Mouse (Mus musculus) cerebellum, adult 2 months (tissue): ENCODE results near the gene Pphln1. TPM values are rescaled to one million over a fixed set of nuclear protein-coding genes. Genes with fewer than 3 reads are reported as not detected.

Experiments used
- DNase-seq, 2 experiments: peaks; one replicate each; pipeline ENCODE4 v3.0.0; 2021
- H3K27ac ChIP-seq: fragments of 200-500 bp; 2 replicates; pipeline ENCODE4 v1.5.1; 2012; ENCODE audit warnings: low read length, control low read depth, inconsistent platforms; ENCODE audit not compliant: insufficient read depth
- H3K27me3 ChIP-seq: fragments of 200-500 bp; 2 replicates; pipeline ENCODE4 v1.6.1; 2012; ENCODE audit warnings: inconsistent platforms, mild to moderate bottlenecking, low read length, moderate library complexity; ENCODE audit not compliant: control insufficient read depth, insufficient read depth
- H3K4me1 ChIP-seq: fragments of 200-500 bp; 2 replicates; pipeline ENCODE4 v1.6.1; 2011; ENCODE audit warnings: low read length; ENCODE audit not compliant: control insufficient read depth, insufficient read depth
- H3K4me3 ChIP-seq: fragments of 200-500 bp; replicated peaks from 2 replicates; pipeline ENCODE3; 2011; ENCODE audit warnings: mild to moderate bottlenecking, low read depth, low read length, control low read depth; ENCODE audit not compliant: insufficient read depth
- CTCF ChIP-seq: fragments of 200-500 bp; IDR thresholded peaks from 2 replicates; pipeline ENCODE4 v1.5.1; 2011; ENCODE audit warnings: low read depth, mild to moderate bottlenecking, control low read depth, low read length, moderate library complexity, borderline replicate concordance; ENCODE audit not compliant: insufficient read depth
- POLR2A ChIP-seq: fragments of 200-500 bp; IDR thresholded peaks from 2 replicates; pipeline ENCODE4 v1.6.1; 2011; ENCODE audit warnings: low read length, control low read depth, borderline replicate concordance; ENCODE audit not compliant: insufficient read depth
- WGBS: fragments of 180-500 bp; shearing (Covaris S2); methylation state at CpG from one replicate; pipeline ENCODE4 v1.1.7; 2018; 5-methylcytosine and 5-hydroxymethylcytosine counted together
- polyA plus RNA-seq: library from polyadenylated mRNA; depleted of rRNA; stranded (reverse); fragments of >200 nt; gene quantifications from 2 replicates; pipeline ENCODE4 v1.2.3, GENCODE M21; 2012

Pphln1 gene
- polyA plus RNA-seq, 1 experiment: 28.1 TPM

GRCm38 (mm10) chr15:93510690-93511336 is 112.7 kb downstream of the Pphln1 start:
- no peak for DNase-seq
- Histone ChIP-seq H3K27me3 (no peaks in the 10 kb centered on the region; the same call in 1 of the 2 replicates), H3K27ac (no peak overlapping the region), H3K4me3 (no peak overlapping the region), H3K4me1 (no peaks in the 10 kb centered on the region)
- TF ChIP-seq POLR2A (no peak), CTCF (no peak)
- 73% methylated on average over 12 of the region's 12 CpGs for WGBS

- H3K4me1 ChIP-seq: no peaks in the 10 kb centered on the region
- H3K27ac ChIP-seq: no peak overlapping the region
- no peak for TF ChIP-seq CTCF
- TF ChIP-seq POLR2A: no peak
- H3K4me3 ChIP-seq: no peak overlapping the region
- no peaks in the 10 kb centered on the region; the same call in 1 of the 2 replicates for H3K27me3 ChIP-seq
- 43% methylated on average over 9 of the region's 9 CpGs for WGBS
- DNase-seq: no peak
Observed at GRCm38 (mm10) chr15:93512437-93512836, 114.3 kb downstream of the Pphln1 start.

GRCm38 (mm10) chr15:93513939-93514341 is 115.8 kb downstream of the Pphln1 start:
- no peak overlapping the region for H3K4me3 ChIP-seq
- H3K27me3 ChIP-seq: no peaks in the 10 kb centered on the region; the same call in 1 of the 2 replicates
- TF ChIP-seq POLR2A (no peak), CTCF (no peak)
- DNase-seq: no peak
- WGBS: 46% methylated on average over 10 of the region's 10 CpGs
- H3K27ac ChIP-seq: no peak overlapping the region
- H3K4me1 ChIP-seq: no peaks in the 10 kb centered on the region

- WGBS: 87% methylated on average over 9 of the region's 9 CpGs
- H3K4me1 ChIP-seq: no peaks in the 10 kb centered on the region
- H3K27ac ChIP-seq: no peak overlapping the region
- no peak overlapping the region for H3K4me3 ChIP-seq
- no peak for TF ChIP-seq CTCF
- no peaks in the 10 kb centered on the region; the same call in 1 of the 2 replicates for H3K27me3 ChIP-seq
- DNase-seq: no peak
Observed at GRCm38 (mm10) chr15:93515316-93515715, 117.2 kb downstream of the Pphln1 start.

- TF ChIP-seq POLR2A: no peak
- no peak for TF ChIP-seq CTCF
- Histone ChIP-seq H3K27me3 (no peaks in the 10 kb centered on the region; the same call in 1 of the 2 replicates), H3K4me1 (no peaks in the 10 kb centered on the region), H3K27ac (no peak overlapping the region), H3K4me3 (peak overlapping the region; percentile 23)
- 58% methylated on average over 11 of the region's 11 CpGs for WGBS
- no peak for DNase-seq
Observed at GRCm38 (mm10) chr15:93517022-93517565, 118.9 kb downstream of the Pphln1 start.

GRCm38 (mm10) chr15:93518143-93518902 is 120.2 kb downstream of the Pphln1 start:
- peak in 1 of 2 experiments; percentile 6 for DNase-seq
- Histone ChIP-seq H3K4me1 (no peaks in the 10 kb centered on the region), H3K27ac (no peak overlapping the region; the same call in 1 of the 2 replicates), H3K27me3 (no peaks in the 10 kb centered on the region), H3K4me3 (peak overlapping the region; percentile 42)
- no peak for TF ChIP-seq CTCF
- no peak for TF ChIP-seq POLR2A
- WGBS: 3% methylated on average over 23 of the region's 23 CpGs

GRCm38 (mm10) chr15:93518941-93519835 is 121.0 kb downstream of the Pphln1 start:
- DNase-seq: peak; percentile 72
- Histone ChIP-seq H3K4me1 (no peaks in the 10 kb centered on the region), H3K27me3 (no peaks in the 10 kb centered on the region), H3K4me3 (peak overlapping the region; percentile 42), H3K27ac (peak overlapping the region; percentile 24; the same call in 1 of the 2 replicates)
- under 1% methylated on average over 85 of the region's 85 CpGs for WGBS
- TF ChIP-seq CTCF (peak; percentile 64), POLR2A (no peak)
